Mouse (Mus musculus): Measurements from ENCODE around the gene Ntm. TPM values are rescaled to one million over a fixed set of nuclear protein-coding genes. Genes with fewer than 3 reads are reported as not detected.

The Ntm gene
- total and polyA plus RNA-seq, 3 experiments: 1.6 to 1.9 (median 1.8) TPM

DNA sequence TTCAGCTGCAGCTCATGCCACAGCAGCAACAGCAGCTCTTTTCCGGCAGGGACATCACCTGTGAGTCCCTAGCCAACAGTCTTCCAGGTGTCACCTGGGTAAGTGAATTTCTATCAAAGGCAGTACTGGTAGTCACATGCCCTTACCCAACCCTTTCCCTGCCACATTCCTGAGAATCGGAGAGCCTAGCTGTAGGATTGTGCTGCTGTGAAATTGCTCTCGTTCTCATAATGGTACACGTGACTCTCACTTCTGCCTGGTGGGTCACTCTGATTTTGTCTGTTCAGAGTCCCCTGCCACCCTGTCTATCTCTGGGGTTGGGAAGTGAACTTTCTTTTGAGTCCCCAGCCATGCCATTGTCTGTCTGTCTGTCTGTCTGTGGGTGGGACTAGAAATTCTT, 697.8 kb downstream of the Ntm start:
- intact Hi-C loops (cut with DNase I): no loop called here
- H3K79me2 ChIP-seq (replicated peaks; ENCODE audit: control insufficient read depth, insufficient read depth, low read length): no peaks in the 10 kb centered on the region
- H3K27ac ChIP-seq: no peak overlapping the region
- H3K4me1 ChIP-seq (ENCODE audit: control insufficient read depth, insufficient read depth, low read length): no peaks in the 10 kb centered on the region
- 57% methylated on average over 4 of the region's 4 CpGs for WGBS
- H3K4me3 ChIP-seq: no peak overlapping the region
- no peak for DNase-seq
- no peaks in the 10 kb centered on the region for H3K27me3 ChIP-seq (ENCODE audit: control insufficient read depth, insufficient read depth, low read length)
- TF ChIP-seq EP300 (IDR thresholded peaks at IDR 0.05; ENCODE audit: insufficient read depth, low read depth, low read length): no peak
- TF ChIP-seq CTCF (IDR thresholded peaks at IDR 0.05): no peak
- TF ChIP-seq POLR2A (IDR thresholded peaks at IDR 0.05; ENCODE audit: insufficient read depth, low read depth, low read length): no peak
- H3K9ac ChIP-seq (ENCODE audit: low read depth, low read length): no peak overlapping the region
- no peaks in the 10 kb centered on the region for H3K36me3 ChIP-seq (ENCODE audit: control insufficient read depth, insufficient read depth, low read length)

DNA sequence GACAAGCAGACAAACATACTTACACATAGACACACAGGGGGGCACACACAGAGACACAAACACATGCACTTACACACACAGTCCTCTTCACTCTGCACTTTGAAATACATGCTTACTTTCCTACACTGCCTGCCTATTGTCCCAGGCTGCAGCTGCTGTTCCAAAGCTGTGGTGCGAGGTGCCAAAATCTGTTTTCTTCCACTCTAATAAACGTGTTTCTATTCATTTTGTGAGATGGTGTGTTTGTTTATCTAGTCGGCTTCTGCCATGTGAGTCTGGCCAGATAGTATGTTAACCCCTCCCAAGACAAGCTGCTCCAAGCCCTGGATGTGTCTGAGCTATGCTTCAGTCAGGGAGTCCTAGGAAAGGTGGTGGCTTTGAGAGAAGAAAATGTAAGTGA, 700.1 kb downstream of the Ntm start:
- TF ChIP-seq EP300 (IDR thresholded peaks at IDR 0.05; ENCODE audit: insufficient read depth, low read depth, low read length) (no peak), CTCF (IDR thresholded peaks at IDR 0.05) (no peak), POLR2A (IDR thresholded peaks at IDR 0.05; ENCODE audit: insufficient read depth, low read depth, low read length) (no peak)
- Histone ChIP-seq H3K9ac (ENCODE audit: low read depth, low read length) (no peak overlapping the region), H3K4me1 (ENCODE audit: control insufficient read depth, insufficient read depth, low read length) (no peaks in the 10 kb centered on the region), H3K4me3 (no peak overlapping the region), H3K27me3 (ENCODE audit: control insufficient read depth, insufficient read depth, low read length) (no peaks in the 10 kb centered on the region), H3K36me3 (ENCODE audit: control insufficient read depth, insufficient read depth, low read length) (no peaks in the 10 kb centered on the region), H3K27ac (no peak overlapping the region), H3K79me2 (replicated peaks; ENCODE audit: control insufficient read depth, insufficient read depth, low read length) (no peaks in the 10 kb centered on the region)
- WGBS: 34% methylated on average over 3 of the region's 3 CpGs
- intact Hi-C loops (cut with DNase I): no loop called here
- no peak for DNase-seq

DNA sequence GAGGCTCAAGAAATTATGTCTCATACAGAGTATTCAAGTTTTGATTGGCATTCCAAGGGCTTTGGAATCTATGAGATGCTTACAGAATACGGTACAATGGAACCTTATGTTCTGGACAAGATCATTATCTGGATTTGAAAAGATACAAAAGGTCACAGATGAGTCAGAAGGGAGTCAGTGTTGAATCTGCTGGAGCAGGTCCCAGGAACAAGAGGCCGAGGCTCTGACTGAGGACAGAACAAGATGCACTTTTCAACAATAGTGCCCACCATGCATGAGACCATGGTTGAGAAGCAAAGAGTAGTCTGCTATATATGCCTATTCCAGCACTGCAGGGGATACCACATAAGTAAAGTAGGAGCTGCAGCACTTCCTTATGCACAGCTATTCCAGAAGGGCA, 710.1 kb downstream of the Ntm start:
- Histone ChIP-seq H3K36me3 (ENCODE audit: control insufficient read depth, insufficient read depth, low read length) (peaks cover 1% of the 10 kb centered on the region; the same call in 1 of the 2 replicates), H3K27ac (no peak overlapping the region), H3K79me2 (replicated peaks; ENCODE audit: control insufficient read depth, insufficient read depth, low read length) (no peaks in the 10 kb centered on the region), H3K27me3 (ENCODE audit: control insufficient read depth, insufficient read depth, low read length) (no peaks in the 10 kb centered on the region), H3K4me3 (no peak overlapping the region), H3K4me1 (ENCODE audit: control insufficient read depth, insufficient read depth, low read length) (no peaks in the 10 kb centered on the region; the same call in 1 of the 2 replicates), H3K9ac (ENCODE audit: low read depth, low read length) (no peak overlapping the region)
- no peak for DNase-seq
- WGBS: 68% methylated on average over 2 of the region's 2 CpGs
- TF ChIP-seq POLR2A (IDR thresholded peaks at IDR 0.05; ENCODE audit: insufficient read depth, low read depth, low read length): no peak
- no peak for TF ChIP-seq CTCF (IDR thresholded peaks at IDR 0.05)
- TF ChIP-seq EP300 (IDR thresholded peaks at IDR 0.05; ENCODE audit: insufficient read depth, low read depth, low read length): no peak
- intact Hi-C loops (cut with DNase I): no loop called here

DNA sequence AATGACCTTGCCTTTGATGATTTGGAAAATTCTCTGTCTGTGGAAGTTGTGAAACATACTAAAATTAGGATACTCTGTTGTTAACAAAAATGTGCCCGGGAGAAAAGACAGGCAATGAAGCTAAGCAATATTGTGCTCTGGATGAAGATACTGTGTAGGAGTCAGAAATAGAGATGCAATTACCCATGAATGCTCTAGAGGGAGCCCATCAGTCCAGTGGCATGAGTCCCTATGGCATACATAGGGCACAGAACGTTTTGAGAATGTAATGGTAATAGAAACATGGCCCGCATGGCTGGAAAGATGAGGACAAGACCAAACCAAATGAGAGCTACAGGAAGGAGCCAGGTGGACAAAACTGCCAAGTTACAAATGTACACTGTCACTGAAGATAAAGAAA, 712.1 kb downstream of the Ntm start:
- WGBS: 66% methylated on average over 3 of the region's 3 CpGs
- TF ChIP-seq POLR2A (IDR thresholded peaks at IDR 0.05; ENCODE audit: insufficient read depth, low read depth, low read length) (no peak), CTCF (IDR thresholded peaks at IDR 0.05) (peak; percentile 60), EP300 (IDR thresholded peaks at IDR 0.05; ENCODE audit: insufficient read depth, low read depth, low read length) (no peak)
- H3K4me1 ChIP-seq (ENCODE audit: control insufficient read depth, insufficient read depth, low read length): no peaks in the 10 kb centered on the region
- no peaks in the 10 kb centered on the region for H3K79me2 ChIP-seq (replicated peaks; ENCODE audit: control insufficient read depth, insufficient read depth, low read length)
- DNase-seq: no peak
- H3K4me3 ChIP-seq: no peak overlapping the region
- no peak overlapping the region for H3K27ac ChIP-seq
- no peak overlapping the region for H3K9ac ChIP-seq (ENCODE audit: low read depth, low read length)
- no peaks in the 10 kb centered on the region for H3K36me3 ChIP-seq (ENCODE audit: control insufficient read depth, insufficient read depth, low read length)
- intact Hi-C loops (cut with DNase I): no loop called here
- H3K27me3 ChIP-seq (ENCODE audit: control insufficient read depth, insufficient read depth, low read length): no peaks in the 10 kb centered on the region

DNA sequence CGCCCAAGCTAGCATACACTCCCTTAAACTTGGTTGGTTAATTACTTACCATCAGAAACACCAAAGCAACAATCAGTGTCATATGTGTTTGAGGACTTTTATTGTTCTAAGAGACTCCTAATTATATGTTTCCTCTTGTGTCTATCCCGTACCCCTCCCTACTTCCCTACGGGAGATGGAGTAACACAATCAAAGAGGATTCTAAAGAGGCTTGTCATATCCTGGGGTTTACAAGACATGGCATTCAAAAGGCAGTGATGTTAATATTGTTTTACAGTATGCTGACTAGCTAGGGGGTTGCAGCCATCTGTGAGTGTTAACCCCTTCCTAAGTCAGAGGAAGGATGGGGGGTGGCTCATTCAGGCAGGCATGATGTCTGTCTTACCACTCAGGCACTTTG, 715.1 kb downstream of the Ntm start:
- no peaks in the 10 kb centered on the region for H3K36me3 ChIP-seq (ENCODE audit: control insufficient read depth, insufficient read depth, low read length)
- 41% methylated on average over 3 of the region's 3 CpGs for WGBS
- H3K27ac ChIP-seq: no peak overlapping the region

DNA sequence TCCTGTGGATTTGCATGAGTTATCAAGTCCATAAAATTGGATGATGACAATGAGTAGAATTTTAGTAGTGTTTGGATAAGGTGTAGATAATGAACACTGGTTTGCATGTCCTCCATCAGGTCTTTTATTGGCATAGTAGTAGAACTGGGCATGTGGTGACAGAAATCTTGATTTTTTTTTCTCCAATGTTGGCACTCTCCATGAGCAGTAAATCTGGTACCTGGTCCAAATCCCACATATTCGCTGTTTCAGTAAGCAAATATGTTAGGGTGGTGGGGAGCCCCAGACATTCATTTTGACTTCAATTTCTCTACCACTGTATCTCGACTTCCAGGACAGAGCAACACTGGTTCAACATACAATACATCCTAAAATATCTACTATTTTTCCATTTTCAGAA, 718.9 kb downstream of the Ntm start:
- Histone ChIP-seq H3K79me2 (replicated peaks; ENCODE audit: control insufficient read depth, insufficient read depth, low read length) (no peaks in the 10 kb centered on the region), H3K9ac (ENCODE audit: low read depth, low read length) (no peak overlapping the region), H3K4me1 (ENCODE audit: control insufficient read depth, insufficient read depth, low read length) (no peaks in the 10 kb centered on the region), H3K27ac (no peak overlapping the region), H3K4me3 (no peak overlapping the region), H3K27me3 (ENCODE audit: control insufficient read depth, insufficient read depth, low read length) (no peaks in the 10 kb centered on the region), H3K36me3 (ENCODE audit: control insufficient read depth, insufficient read depth, low read length) (no peaks in the 10 kb centered on the region)
- WGBS: 81% methylated on average over 2 of the region's 2 CpGs
- TF ChIP-seq CTCF (IDR thresholded peaks at IDR 0.05) (no peak), POLR2A (IDR thresholded peaks at IDR 0.05; ENCODE audit: insufficient read depth, low read depth, low read length) (no peak)
- intact Hi-C loops (cut with DNase I): no loop called here
- no peak for DNase-seq

More for the DNA sequence above, 715.1 kb downstream of the Ntm start:
- H3K79me2 ChIP-seq (replicated peaks; ENCODE audit: control insufficient read depth, insufficient read depth, low read length): no peaks in the 10 kb centered on the region
- TF ChIP-seq CTCF (IDR thresholded peaks at IDR 0.05): no peak
- TF ChIP-seq EP300 (IDR thresholded peaks at IDR 0.05; ENCODE audit: insufficient read depth, low read depth, low read length): no peak
- no peak for TF ChIP-seq POLR2A (IDR thresholded peaks at IDR 0.05; ENCODE audit: insufficient read depth, low read depth, low read length)
- H3K4me1 ChIP-seq (ENCODE audit: control insufficient read depth, insufficient read depth, low read length): no peaks in the 10 kb centered on the region
- no peak overlapping the region for H3K4me3 ChIP-seq
- intact Hi-C loops (cut with DNase I): no loop called here
- no peak for DNase-seq
- H3K9ac ChIP-seq (ENCODE audit: low read depth, low read length): no peak overlapping the region
- H3K27me3 ChIP-seq (ENCODE audit: control insufficient read depth, insufficient read depth, low read length): no peaks in the 10 kb centered on the region

Data from heart, adult 2 months (tissue).